Mouse (Mus musculus) neutrophil, adult 65 days (primary cell): ENCODE data around the gene Vmn2r1. TPM values are rescaled to one million over a fixed set of nuclear protein-coding genes. Genes with fewer than 3 reads are reported as not detected.

Experiments
- total RNA-seq: library from RNA; stranded (reverse); gene quantifications from 2 replicates; pipeline ENCODE4 v1.2.4, GENCODE M21; 2023

The Vmn2r1 gene
- not detected in 2 replicates for total RNA-seq

DNA sequence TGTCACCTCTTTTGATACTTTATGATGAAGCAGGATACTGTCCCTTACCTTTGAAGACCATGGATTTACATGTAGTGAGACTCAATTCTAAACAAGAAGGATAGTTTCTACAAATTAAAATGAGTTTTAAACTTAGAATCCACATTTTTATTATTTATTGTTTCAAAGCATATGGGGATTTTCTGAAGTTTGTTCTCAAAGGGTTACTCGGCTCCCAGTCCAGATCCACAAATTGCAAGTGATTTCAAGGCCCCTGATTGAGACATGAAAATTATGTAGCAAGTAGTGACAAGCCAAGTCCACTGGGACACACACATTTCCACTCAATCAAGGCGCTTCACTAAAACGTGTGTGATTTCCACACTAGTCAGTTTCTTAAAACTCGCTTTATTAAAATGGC, at the start of gene Vmn2r1:
Gene Vmn2r1, plus strand, starts transcription at position 301 of the 400 bp plus-strand sequence.

DNA sequence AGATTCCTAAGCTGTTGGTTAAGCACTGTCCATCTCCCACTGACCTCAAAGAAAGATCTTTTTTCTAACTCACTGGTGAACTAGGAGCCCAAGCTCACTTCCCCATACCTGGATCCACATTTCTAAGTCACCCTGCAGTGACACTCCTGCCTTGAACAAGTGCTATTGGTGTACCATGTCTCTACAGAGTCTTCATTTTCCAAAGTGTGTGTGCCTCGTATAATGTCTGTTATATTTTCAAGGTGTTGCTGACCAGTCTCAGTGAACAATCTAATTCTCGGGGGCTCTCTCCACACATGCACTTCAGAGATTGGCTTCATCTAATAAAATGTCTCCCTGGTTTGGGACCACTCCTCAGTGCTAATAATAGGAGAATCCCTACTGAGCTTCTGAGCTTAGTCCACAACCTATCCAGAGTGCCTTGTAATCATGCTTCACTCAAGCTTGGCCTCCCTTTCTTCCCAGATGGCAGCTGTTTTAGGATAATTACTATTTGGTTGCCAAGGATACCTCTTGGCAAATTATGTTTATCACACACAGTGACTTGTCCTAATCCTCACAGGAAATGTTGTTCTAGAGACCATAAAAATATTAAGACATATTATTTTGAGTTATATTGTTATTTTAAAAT, 60.6 kb downstream of the Vmn2r1 start, which contains the start of gene Vmn2r2:
Gene Vmn2r2, minus strand, starts transcription at position 51 of the 631 bp plus-strand sequence.

Other genes starting within 250 kb of the Vmn2r1 start
- gene Plch1, start 182.1 kb upstream of the Vmn2r1 start, total RNA-seq = not detected in 2 replicates
- 0.38 and 1.6 TPM in 2 replicates for gene E130311K13Rik, start 152.1 kb upstream of the Vmn2r1 start, total RNA-seq
- gene Slc33a1, start 116.8 kb upstream of the Vmn2r1 start, total RNA-seq = 10.6 and 12.0 TPM in 2 replicates
- 7.6 and 11.6 TPM in 2 replicates for gene Gmps, start 105.4 kb upstream of the Vmn2r1 start, total RNA-seq
- gene Vmn2r2, start 60.4 kb downstream of the Vmn2r1 start, total RNA-seq = not detected in 2 replicates
- not detected in 2 replicates for gene Vmn2r3, start 208.2 kb downstream of the Vmn2r1 start, total RNA-seq